Mouse (Mus musculus) thymus, postnatal 36 days (tissue): Measurements from ENCODE around the gene Vmn1r118.
"Not testable (repeated sequence)": the region's sequence is repeated elsewhere in the genome, so short reads cannot be mapped to it uniquely, and the experiment has no call there.

Experiments used
- DNase-seq, 2 experiments: peaks; one replicate each; pipeline ENCODE4 v3.0.0; 2022; ENCODE audit warnings: mixed read lengths in 2 of 2

Vmn1r118 gene

DNA sequence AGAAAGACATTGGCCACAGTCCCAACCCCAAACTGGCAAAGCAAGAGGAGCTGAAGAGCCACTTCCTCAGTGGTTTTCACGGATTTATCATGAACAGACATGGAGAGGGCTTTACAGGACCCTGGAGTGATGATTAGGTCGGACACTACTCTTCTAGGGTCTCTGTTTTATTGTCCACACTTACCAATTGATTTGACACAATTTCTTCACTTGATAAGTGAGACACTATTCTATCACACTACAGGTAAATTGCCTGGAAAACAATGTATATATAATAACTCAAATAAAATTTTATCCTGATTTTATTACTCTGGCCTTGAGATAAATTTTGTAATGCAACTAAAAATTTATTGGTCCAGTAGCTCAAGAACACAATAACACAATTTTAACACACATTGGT, at the start of gene Vmn1r118:
Gene Vmn1r118 (minus strand): TSS at position 101 of the 400 bp plus-strand sequence.
- DNase-seq: not testable (repeated sequence)

DNA sequence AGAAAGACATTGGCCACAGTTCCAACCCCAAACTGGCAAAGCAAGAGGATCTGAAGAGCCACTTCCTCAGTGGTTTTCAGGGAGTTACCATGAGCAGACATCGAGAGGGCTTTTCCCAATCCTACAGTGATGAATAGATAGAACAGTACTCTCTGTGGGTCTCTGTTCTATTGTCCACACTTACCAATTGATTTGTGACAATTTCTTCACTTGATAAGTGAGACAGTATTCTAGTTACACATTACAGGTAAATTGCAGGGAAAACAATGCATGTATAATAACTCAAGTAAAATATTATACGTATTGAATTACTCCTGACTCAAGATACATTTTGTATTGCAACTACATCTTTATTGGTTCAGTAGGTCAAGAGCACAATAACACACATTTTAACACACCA, 28.1 kb downstream of the Vmn1r118 start, which contains the start of gene Vmn1r117:
Gene Vmn1r117 (minus strand): TSS at position 101 of the 400 bp plus-strand sequence.
- not testable (repeated sequence) for DNase-seq

DNA sequence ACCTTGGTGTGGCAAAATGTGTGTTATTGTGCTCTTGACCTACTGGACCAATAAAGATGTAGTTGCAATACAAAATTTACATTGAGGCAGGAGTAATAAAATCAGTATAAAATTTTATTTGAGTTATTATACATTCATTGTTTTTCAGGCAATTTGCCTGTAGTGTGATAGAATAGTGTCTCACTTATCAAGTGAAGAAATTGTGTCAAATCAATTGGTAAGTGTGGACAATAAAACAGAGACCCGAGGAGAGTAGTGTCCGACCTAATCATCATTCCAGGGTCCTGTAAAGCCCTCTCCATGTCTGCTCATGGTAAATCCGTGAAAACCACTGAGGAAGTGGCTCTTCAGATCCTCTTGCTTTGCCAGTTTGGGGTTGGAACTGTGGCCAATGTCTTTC, 40.2 kb downstream of the Vmn1r118 start, which contains the start of gene Vmn1r116:
Gene Vmn1r116 (plus strand): TSS at position 301 of the 400 bp plus-strand sequence.
- not testable (repeated sequence) for DNase-seq
